Mouse (Mus musculus) megakaryocyte, embryonic 14.5 days (primary cell): Measurements from ENCODE around the gene Slc5a2. TPM values are rescaled to one million over a fixed set of nuclear protein-coding genes. Genes with fewer than 3 reads are reported as not detected.
A peak's percentile ranks its signal among the peaks of the same experiment; 100 is the strongest.

Experiments
- H3K27me3 ChIP-seq: replicated peaks from 2 replicates; pipeline ENCODE3; 2012; ENCODE audit warnings: inconsistent platforms
- H3K36me3 ChIP-seq: replicated peaks from 2 replicates; pipeline ENCODE3; 2012; ENCODE audit warnings: low read length, inconsistent platforms, mixed read lengths
- H3K4me1 ChIP-seq: 2 replicates; pipeline ENCODE4 v1.6.1; 2012; ENCODE audit warnings: inconsistent platforms
- H3K4me3 ChIP-seq: replicated peaks from 2 replicates; pipeline ENCODE3; 2012; ENCODE audit warnings: moderate library complexity, mild to moderate bottlenecking, inconsistent platforms
- H3K9me3 ChIP-seq: 2 replicates; pipeline ENCODE4 v1.6.1; 2012; ENCODE audit warnings: inconsistent platforms
- FLI1 ChIP-seq: IDR thresholded peaks from 2 replicates; pipeline ENCODE4 v1.6.1; 2012; ENCODE audit warnings: low read length, inconsistent platforms, mixed read lengths
- GATA1 ChIP-seq: IDR thresholded peaks from 3 replicates; pipeline ENCODE4 v1.6.1; 2012; ENCODE audit warnings: mixed read lengths, low read length, inconsistent platforms, borderline replicate concordance
- polyA plus RNA-seq: library from polyadenylated mRNA; stranded (reverse); fragments of >175 nt; gene quantifications from 2 replicates; pipeline ENCODE4 v1.2.3, GENCODE M21; 2012; ENCODE audit warnings: low replicate concordance; ENCODE audit not compliant: insufficient read depth

Slc5a2 gene
- polyA plus RNA-seq, result not detected in 2 replicates

DNA sequence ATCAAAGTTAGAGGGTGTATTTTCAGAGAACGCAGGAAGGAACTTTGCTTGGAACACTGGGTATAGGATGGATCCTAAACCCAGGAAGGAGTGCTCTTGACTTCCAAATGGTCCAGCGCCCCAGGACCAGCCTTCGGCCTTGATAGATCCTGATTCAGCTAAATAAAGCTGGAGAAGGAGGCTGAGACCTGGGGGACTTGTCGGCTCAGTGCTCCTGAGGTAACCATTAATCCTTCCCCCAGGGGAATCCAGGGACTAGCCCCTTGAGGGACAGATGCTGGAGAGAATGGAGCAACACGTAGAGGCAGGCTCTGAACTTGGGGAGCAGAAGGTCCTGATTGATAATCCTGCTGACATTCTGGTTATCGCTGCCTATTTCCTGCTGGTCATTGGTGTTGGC, at the start of gene Slc5a2:
Gene Slc5a2 (plus strand): TSS at position 247 of the 400 bp plus-strand sequence.
- Histone ChIP-seq H3K9me3 (no peaks in the 10 kb centered on the region), H3K36me3 (peaks cover 4% of the 10 kb centered on the region), H3K27me3 (peaks cover 47% of the 10 kb centered on the region), H3K4me3 (no peak within 1 kb of the TSS), H3K4me1 (no peaks in the 10 kb centered on the region; the same call in 1 of the 2 replicates)
- TF ChIP-seq GATA1 (no peak), FLI1 (no peak)

DNA sequence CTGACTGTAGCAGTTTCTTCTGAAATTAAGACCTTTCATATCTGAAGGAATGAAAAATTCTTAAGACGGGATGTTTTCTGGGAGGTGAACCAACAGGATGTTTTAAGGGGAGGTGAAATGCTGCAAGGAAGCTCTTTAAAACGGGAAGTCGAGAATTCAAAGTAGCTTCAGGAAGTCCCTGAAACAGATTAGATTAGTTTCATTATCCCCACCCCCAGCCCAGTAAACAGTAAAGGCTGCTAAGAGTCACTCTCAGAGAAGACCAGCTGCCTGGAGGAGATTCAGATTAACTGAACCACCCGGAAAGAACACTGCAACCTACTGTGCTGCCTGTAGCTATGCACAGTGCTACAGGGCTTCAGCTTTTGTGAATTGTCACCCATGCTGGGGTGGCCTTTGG, 45.5 kb upstream of the Slc5a2 start:
- TF ChIP-seq FLI1, result no peak
- TF ChIP-seq GATA1, result no peak
- Histone ChIP-seq H3K4me1 (no peaks in the 10 kb centered on the region; the same call in 1 of the 2 replicates), H3K9me3 (peaks cover 13% of the 10 kb centered on the region), H3K27me3 (peaks cover 3% of the 10 kb centered on the region), H3K4me3 (no peak overlapping the region), H3K36me3 (no peaks in the 10 kb centered on the region)

DNA sequence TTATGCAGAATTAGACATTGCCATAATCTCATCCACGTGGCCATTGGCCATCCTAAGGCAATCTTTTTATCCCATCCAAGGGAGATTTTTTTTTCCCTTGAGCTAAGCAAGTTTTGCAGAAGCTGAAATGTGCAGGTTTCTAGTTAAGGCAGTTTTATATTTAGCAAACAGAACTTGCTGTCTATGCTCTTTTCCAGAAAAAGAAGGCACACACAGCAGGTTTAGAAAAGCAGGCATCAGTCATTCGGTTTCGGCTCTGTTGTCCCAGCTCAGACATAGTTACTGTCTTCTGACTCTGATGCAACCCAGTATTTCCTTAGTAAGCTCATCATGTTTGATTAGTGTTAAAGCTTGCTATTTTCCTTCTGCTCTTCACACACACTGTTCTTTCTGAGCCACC, 44.5 kb upstream of the Slc5a2 start:
- Histone ChIP-seq H3K4me1 (no peaks in the 10 kb centered on the region; the same call in 1 of the 2 replicates), H3K9me3 (peaks cover 13% of the 10 kb centered on the region), H3K36me3 (no peaks in the 10 kb centered on the region), H3K4me3 (no peak overlapping the region), H3K27me3 (peaks cover 3% of the 10 kb centered on the region)
- no peak for TF ChIP-seq FLI1

DNA sequence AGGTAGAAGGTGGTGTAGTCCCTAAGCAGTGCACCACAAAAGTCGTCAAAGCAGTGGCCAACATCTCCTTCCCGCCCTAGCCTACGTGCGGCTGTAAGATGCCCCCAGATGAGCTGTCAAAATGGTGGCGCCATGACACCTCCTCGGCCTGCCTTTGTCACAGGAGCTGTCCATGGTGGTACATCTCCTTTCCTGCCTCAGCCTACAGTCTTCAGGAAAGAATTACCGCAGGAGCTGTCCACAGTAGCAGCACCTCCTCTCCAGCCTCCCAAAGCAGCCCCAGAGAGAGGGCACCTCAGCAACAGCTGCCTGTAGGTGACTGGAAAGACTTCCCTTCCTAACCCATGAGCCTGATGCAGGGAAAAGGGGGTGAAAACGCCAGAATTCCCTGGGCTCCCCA, 33.7 kb upstream of the Slc5a2 start:
- H3K36me3 ChIP-seq, result peaks cover 8% of the 10 kb centered on the region
- peaks cover 10% of the 10 kb centered on the region for H3K9me3 ChIP-seq
- TF ChIP-seq GATA1 (no peak), FLI1 (no peak)
- peak overlapping the region; percentile 31 for H3K4me3 ChIP-seq
- peaks cover 4% of the 10 kb centered on the region for H3K27me3 ChIP-seq
- peaks cover 14% of the 10 kb centered on the region for H3K4me1 ChIP-seq

DNA sequence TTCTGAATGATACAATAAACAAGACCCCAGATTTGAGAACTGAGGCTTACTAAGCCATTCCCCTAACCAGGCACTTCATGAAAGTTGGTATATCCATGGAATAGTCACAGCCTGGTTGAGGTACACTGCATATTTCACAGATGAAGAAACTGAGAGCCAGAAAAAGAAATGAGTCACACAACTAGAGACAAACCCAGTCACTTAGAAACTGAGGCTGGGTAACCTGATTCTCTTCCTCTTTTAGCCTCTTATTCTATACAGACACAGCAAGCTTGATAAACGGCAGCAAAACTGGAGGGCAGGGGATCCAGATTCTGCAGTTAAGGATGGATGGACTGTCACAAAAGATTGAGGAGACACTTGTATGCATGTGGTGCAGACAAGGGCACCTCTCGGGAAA, 30.7 kb upstream of the Slc5a2 start:
- Histone ChIP-seq H3K4me1 (peaks cover 31% of the 10 kb centered on the region), H3K36me3 (peaks cover 15% of the 10 kb centered on the region), H3K27me3 (peaks cover 2% of the 10 kb centered on the region), H3K4me3 (no peak overlapping the region), H3K9me3 (peaks cover 7% of the 10 kb centered on the region)
- no peak for TF ChIP-seq GATA1
- no peak for TF ChIP-seq FLI1

DNA sequence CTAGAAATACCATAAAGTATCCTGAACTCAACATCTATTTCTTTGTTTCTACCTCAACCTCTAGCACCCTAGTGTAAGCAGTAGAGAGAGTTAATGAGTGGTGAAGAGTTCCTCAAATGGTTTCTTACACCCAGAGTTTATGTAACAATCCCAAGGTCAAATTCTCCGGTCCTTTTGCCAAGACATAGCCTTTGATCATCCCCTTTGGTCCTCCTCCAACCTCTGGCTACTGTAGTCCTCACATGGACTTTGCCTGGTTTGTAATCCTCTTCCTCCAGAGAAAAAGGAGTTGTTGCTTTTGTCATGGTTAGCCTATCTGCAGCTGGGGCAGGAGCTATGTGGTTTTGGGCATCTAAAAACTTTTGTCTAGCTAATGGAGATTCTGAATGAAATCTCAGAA, 30.0 kb upstream of the Slc5a2 start:
- TF ChIP-seq FLI1 (no peak), GATA1 (no peak)
- Histone ChIP-seq H3K9me3 (peaks cover 7% of the 10 kb centered on the region), H3K27me3 (peaks cover 2% of the 10 kb centered on the region), H3K4me1 (peaks cover 38% of the 10 kb centered on the region), H3K36me3 (peaks cover 22% of the 10 kb centered on the region), H3K4me3 (no peak overlapping the region)

DNA sequence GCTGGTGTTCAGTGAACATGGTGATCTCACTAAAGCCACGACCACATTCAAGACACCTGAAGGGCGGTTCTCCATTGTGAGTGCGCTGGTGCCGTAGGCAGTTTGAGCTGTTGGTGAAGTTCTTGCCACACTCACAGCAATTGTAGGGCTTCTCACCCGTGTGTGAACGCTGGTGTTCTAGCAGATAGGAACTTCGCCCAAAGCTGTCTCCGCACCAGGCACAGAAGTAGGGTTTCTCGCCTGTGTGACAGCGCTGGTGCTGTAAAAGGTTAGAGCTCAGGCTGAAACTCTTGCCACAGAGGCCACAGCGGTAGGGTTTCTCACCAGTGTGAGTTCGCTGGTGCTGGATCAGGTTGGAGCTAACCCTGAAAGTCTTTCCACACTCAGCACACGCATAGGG, 29.0 kb upstream of the Slc5a2 start:
- H3K4me3 ChIP-seq, result no peak overlapping the region

DNA sequence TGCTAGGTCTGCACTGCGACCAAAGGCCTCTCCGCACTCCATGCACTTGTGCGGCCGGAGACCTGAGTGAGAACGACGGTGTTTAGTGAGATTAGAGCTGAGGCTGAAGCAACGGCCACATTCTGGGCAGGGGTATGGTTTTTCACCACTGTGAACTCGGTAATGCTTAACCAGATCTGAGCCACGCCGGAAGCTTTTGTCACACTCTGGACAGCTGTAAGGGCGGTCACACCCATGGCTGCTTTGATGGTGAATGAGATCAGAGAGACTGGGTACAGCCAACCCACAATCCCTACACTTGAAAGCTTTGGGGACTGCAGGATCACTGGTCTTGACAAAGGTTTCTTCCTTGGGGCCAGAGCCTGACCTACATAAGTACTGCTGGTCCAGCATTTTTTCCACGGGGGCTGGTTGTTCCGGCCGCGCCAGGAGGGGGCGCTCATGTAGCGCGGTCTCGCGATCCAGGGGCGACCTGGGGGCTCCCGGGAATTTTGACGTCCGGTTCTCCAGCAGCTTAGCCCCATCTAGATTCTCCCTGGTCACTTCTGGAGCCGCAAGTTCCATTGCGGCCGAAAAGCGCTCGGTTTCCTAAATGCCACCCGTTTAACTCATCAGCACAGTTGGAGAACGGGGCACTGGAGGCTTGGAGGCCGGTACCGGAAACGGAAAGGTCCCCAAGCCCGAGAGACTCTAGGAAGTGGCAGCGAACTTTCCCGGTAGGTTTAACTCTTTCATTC, 28.4 kb upstream of the Slc5a2 start, which contains the start of gene Armc5:
Gene Armc5 (plus strand): TSS at position 487 of the 737 bp plus-strand sequence.
- Histone ChIP-seq H3K9me3 (no peaks in the 10 kb centered on the region), H3K4me1 (peaks cover 52% of the 10 kb centered on the region), H3K36me3 (peaks cover 38% of the 10 kb centered on the region), H3K27me3 (no peaks in the 10 kb centered on the region), H3K4me3 (peak within 1 kb of the TSS; percentile 96)
- TF ChIP-seq GATA1, result no peak
- TF ChIP-seq FLI1, result no peak

More for the DNA sequence above, 29.0 kb upstream of the Slc5a2 start:
- H3K4me1 ChIP-seq, result peaks cover 47% of the 10 kb centered on the region
- peaks cover 2% of the 10 kb centered on the region for H3K27me3 ChIP-seq
- peaks cover 32% of the 10 kb centered on the region for H3K36me3 ChIP-seq
- no peak for TF ChIP-seq GATA1
- TF ChIP-seq FLI1, result no peak
- H3K9me3 ChIP-seq, result peaks cover 5% of the 10 kb centered on the region

DNA sequence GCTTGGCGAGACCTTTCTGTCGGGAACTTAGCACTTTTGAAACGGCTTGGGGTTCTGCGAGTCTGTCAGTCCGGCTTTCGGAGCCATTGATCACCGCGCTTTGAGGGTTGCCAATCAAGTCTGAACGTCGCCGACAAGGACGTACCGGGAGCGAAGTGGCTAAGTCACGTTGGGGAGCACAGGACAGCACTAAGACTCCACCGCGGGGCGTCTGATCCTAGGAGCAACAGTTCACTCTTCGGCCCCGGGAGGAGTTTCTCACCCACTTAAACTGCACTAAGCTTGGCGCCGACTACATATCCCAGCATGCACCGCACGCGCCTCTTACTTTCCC, 27.9 kb upstream of the Slc5a2 start:
- Histone ChIP-seq H3K4me1 (peaks cover 52% of the 10 kb centered on the region), H3K27me3 (no peaks in the 10 kb centered on the region), H3K36me3 (peaks cover 43% of the 10 kb centered on the region), H3K9me3 (no peaks in the 10 kb centered on the region), H3K4me3 (peak overlapping the region; percentile 96)
- TF ChIP-seq GATA1 (no peak), FLI1 (no peak)

DNA sequence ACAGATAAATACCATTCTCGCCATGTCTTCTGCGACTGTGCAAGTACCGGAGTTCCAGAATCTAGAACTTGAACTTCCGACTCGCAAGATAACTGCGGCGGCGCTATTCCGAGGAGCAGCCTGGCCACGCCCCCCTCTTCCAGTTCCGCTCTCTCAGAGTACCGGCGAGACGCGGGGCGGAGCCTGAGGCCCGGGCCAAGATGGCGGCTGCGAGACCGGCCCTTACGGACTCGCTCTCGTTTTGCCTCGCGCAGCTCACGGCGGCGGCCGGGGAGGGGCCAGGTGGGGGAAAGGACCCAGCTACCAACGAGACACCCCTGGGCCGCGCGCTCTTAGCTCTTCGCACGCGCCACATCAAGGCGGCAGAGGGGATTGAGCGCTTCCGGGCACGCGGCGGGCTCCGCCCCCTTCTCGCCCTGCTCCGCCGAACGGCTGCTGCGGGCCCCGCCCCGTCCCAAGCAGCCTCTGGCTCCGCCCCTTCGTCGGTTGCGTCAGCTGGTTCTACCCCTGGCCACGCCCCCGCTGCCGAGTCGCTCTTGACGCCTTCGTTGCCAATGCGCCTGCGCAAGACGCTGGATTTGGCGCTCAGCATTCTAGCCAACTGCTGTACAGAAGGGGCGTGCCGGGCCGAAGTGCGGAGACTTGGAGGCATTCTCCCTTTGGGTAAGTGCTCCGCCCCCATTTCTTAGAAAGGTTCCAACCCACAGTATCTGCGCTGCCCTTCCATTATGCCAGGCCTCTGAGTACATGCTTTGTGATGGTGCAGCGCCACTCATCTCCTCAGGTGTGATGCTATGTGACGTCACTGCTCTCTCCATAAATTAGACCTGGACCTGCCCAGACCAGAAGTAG, 27.3 kb upstream of the Slc5a2 start, which contains the start of gene 9130023H24Rik:
Gene 9130023H24Rik (minus strand): TSS at position 105 of the 852 bp plus-strand sequence.
- H3K27me3 ChIP-seq, result no peaks in the 10 kb centered on the region
- TF ChIP-seq GATA1, result no peak
- no peak for TF ChIP-seq FLI1
- H3K36me3 ChIP-seq, result peaks cover 49% of the 10 kb centered on the region
- H3K9me3 ChIP-seq, result no peaks in the 10 kb centered on the region
- peak within 1 kb of the TSS; percentile 96 for H3K4me3 ChIP-seq
- H3K4me1 ChIP-seq, result peaks cover 52% of the 10 kb centered on the region
